Mouse (Mus musculus): ENCODE results near the gene Klf3. TPM values are rescaled to one million over a fixed set of nuclear protein-coding genes. Genes with fewer than 3 reads are reported as not detected.

The Klf3 gene
- polyA plus RNA-seq, 1 experiment from 2014 or later, result 55.2 TPM

- Histone ChIP-seq H3K4me3 (no peak overlapping the region), H3K36me3 (replicated peaks) (no peaks in the 10 kb centered on the region), H3K9me3 (peaks cover 18% of the 10 kb centered on the region; the same call in 1 of the 2 replicates), H3K27me3 (replicated peaks; ENCODE audit: low read depth, poor library complexity, severe bottlenecking) (no peaks in the 10 kb centered on the region), H3K4me1 (peaks cover 7% of the 10 kb centered on the region), H3K27ac (replicated peaks) (no peak overlapping the region; the same call in 1 of the 2 replicates)
- no peak for DNase-seq (ENCODE audit: low spot score)
- 67% methylated on average over 5 of the region's 5 CpGs for WGBS
Observed at GRCm38 (mm10) chr5:64852656-64853398, 49.6 kb downstream of the Klf3 start.

- Histone ChIP-seq H3K27ac (replicated peaks) (no peak overlapping the region), H3K36me3 (replicated peaks) (no peaks in the 10 kb centered on the region), H3K4me1 (peaks cover 7% of the 10 kb centered on the region), H3K9me3 (peaks cover 18% of the 10 kb centered on the region; the same call in 1 of the 2 replicates), H3K27me3 (replicated peaks; ENCODE audit: low read depth, poor library complexity, severe bottlenecking) (no peaks in the 10 kb centered on the region), H3K4me3 (no peak overlapping the region)
- WGBS, result 91% methylated on average over 5 of the region's 5 CpGs
- DNase-seq (ENCODE audit: low spot score), result no peak
Observed at GRCm38 (mm10) chr5:64853421-64853820, 50.2 kb downstream of the Klf3 start.

- Histone ChIP-seq H3K27me3 (replicated peaks; ENCODE audit: low read depth, poor library complexity, severe bottlenecking) (no peaks in the 10 kb centered on the region), H3K4me1 (peaks cover 7% of the 10 kb centered on the region), H3K9me3 (peaks cover 13% of the 10 kb centered on the region; the same call in 1 of the 2 replicates), H3K27ac (replicated peaks) (no peak overlapping the region), H3K36me3 (replicated peaks) (no peaks in the 10 kb centered on the region), H3K4me3 (no peak overlapping the region)
- no peak for DNase-seq (ENCODE audit: low spot score)
Observed at GRCm38 (mm10) chr5:64855199-64855598, 52.0 kb downstream of the Klf3 start.

GRCm38 (mm10) chr5:64860900-64861470 is 57.8 kb downstream of the Klf3 start:
- Histone ChIP-seq H3K9me3 (peaks cover 2% of the 10 kb centered on the region; the same call in 1 of the 2 replicates), H3K27me3 (replicated peaks; ENCODE audit: low read depth, poor library complexity, severe bottlenecking) (no peaks in the 10 kb centered on the region), H3K4me1 (peaks cover 26% of the 10 kb centered on the region), H3K36me3 (replicated peaks) (no peaks in the 10 kb centered on the region), H3K27ac (replicated peaks) (peak overlapping the region; percentile 68; the same call in 1 of the 2 replicates), H3K4me3 (no peak overlapping the region)
- 54% methylated on average over 5 of the region's 5 CpGs for WGBS
- peak; percentile 18 for DNase-seq (ENCODE audit: low spot score)

GRCm38 (mm10) chr5:64861471-64862199 is 58.4 kb downstream of the Klf3 start:
- Histone ChIP-seq H3K27ac (replicated peaks) (peak overlapping the region; percentile 68), H3K36me3 (replicated peaks) (no peaks in the 10 kb centered on the region)

GRCm38 (mm10) chr5:64862269-64862668 is 59.1 kb downstream of the Klf3 start:
- H3K27ac ChIP-seq (replicated peaks), result 0 out of 2 replicates have a peak overlapping the region, but pooled peaks have one; percentile 19
- H3K27me3 ChIP-seq (replicated peaks; ENCODE audit: low read depth, poor library complexity, severe bottlenecking), result no peaks in the 10 kb centered on the region
- H3K9me3 ChIP-seq, result no peaks in the 10 kb centered on the region
- 89% methylated on average over 9 of the region's 9 CpGs for WGBS
- H3K4me3 ChIP-seq, result no peak overlapping the region
- no peaks in the 10 kb centered on the region for H3K36me3 ChIP-seq (replicated peaks)
- peaks cover 30% of the 10 kb centered on the region for H3K4me1 ChIP-seq
- no peak for DNase-seq (ENCODE audit: low spot score)

More at GRCm38 (mm10) chr5:64861471-64862199, 58.4 kb downstream of the Klf3 start:
- no peaks in the 10 kb centered on the region for H3K9me3 ChIP-seq
- no peak for DNase-seq (ENCODE audit: low spot score)
- peaks cover 30% of the 10 kb centered on the region for H3K4me1 ChIP-seq
- H3K27me3 ChIP-seq (replicated peaks; ENCODE audit: low read depth, poor library complexity, severe bottlenecking), result no peaks in the 10 kb centered on the region
- WGBS, result 64% methylated on average over 17 of the region's 17 CpGs
- H3K4me3 ChIP-seq, result no peak overlapping the region

- Histone ChIP-seq H3K36me3 (replicated peaks) (no peaks in the 10 kb centered on the region), H3K27me3 (replicated peaks; ENCODE audit: low read depth, poor library complexity, severe bottlenecking) (no peaks in the 10 kb centered on the region), H3K27ac (replicated peaks) (peak overlapping the region; percentile 57), H3K4me3 (no peak overlapping the region), H3K9me3 (peaks cover 4% of the 10 kb centered on the region; the same call in 1 of the 2 replicates), H3K4me1 (peaks cover 30% of the 10 kb centered on the region)
- DNase-seq (ENCODE audit: low spot score), result peak; percentile 38
- WGBS, result 45% methylated on average over 4 of the region's 4 CpGs
Observed at GRCm38 (mm10) chr5:64864699-64865108, 61.5 kb downstream of the Klf3 start.

GRCm38 (mm10) chr5:64865219-64865964 is 62.2 kb downstream of the Klf3 start:
- no peaks in the 10 kb centered on the region for H3K27me3 ChIP-seq (replicated peaks; ENCODE audit: low read depth, poor library complexity, severe bottlenecking)
- no peaks in the 10 kb centered on the region for H3K36me3 ChIP-seq (replicated peaks)
- 76% methylated on average over 12 of the region's 12 CpGs for WGBS
- H3K4me3 ChIP-seq, result no peak overlapping the region
- peaks cover 30% of the 10 kb centered on the region for H3K4me1 ChIP-seq
- no peak for DNase-seq (ENCODE audit: low spot score)
- H3K27ac ChIP-seq (replicated peaks), result peak overlapping the region; percentile 57
- H3K9me3 ChIP-seq, result peaks cover 4% of the 10 kb centered on the region; the same call in 1 of the 2 replicates

- peak overlapping the region; percentile 49; the same call in 1 of the 2 replicates for H3K27ac ChIP-seq (replicated peaks)
- peak; percentile 72 for DNase-seq (ENCODE audit: low spot score)
Observed at GRCm38 (mm10) chr5:64866331-64867050, 63.3 kb downstream of the Klf3 start.

GRCm38 (mm10) chr5:64867124-64867523 is 63.9 kb downstream of the Klf3 start:
- Histone ChIP-seq H3K27me3 (replicated peaks; ENCODE audit: low read depth, poor library complexity, severe bottlenecking) (no peaks in the 10 kb centered on the region), H3K9me3 (peaks cover 4% of the 10 kb centered on the region; the same call in 1 of the 2 replicates), H3K36me3 (replicated peaks) (no peaks in the 10 kb centered on the region), H3K4me1 (peaks cover 15% of the 10 kb centered on the region), H3K27ac (replicated peaks) (no peak overlapping the region), H3K4me3 (no peak overlapping the region)
- WGBS, result 76% methylated on average over 9 of the region's 9 CpGs
- DNase-seq (ENCODE audit: low spot score), result no peak

More at GRCm38 (mm10) chr5:64866331-64867050, 63.3 kb downstream of the Klf3 start:
- Histone ChIP-seq H3K4me3 (no peak overlapping the region), H3K9me3 (peaks cover 4% of the 10 kb centered on the region; the same call in 1 of the 2 replicates), H3K27me3 (replicated peaks; ENCODE audit: low read depth, poor library complexity, severe bottlenecking) (no peaks in the 10 kb centered on the region), H3K36me3 (replicated peaks) (no peaks in the 10 kb centered on the region), H3K4me1 (peaks cover 22% of the 10 kb centered on the region)
- WGBS, result 42% methylated on average over 5 of the region's 5 CpGs

- DNase-seq (ENCODE audit: low spot score), result no peak
- no peaks in the 10 kb centered on the region for H3K36me3 ChIP-seq (replicated peaks)
- H3K4me1 ChIP-seq, result peaks cover 15% of the 10 kb centered on the region
- peaks cover 4% of the 10 kb centered on the region; the same call in 1 of the 2 replicates for H3K9me3 ChIP-seq
- WGBS, result 90% methylated on average over 5 of the region's 5 CpGs
- H3K4me3 ChIP-seq, result no peak overlapping the region
- H3K27me3 ChIP-seq (replicated peaks; ENCODE audit: low read depth, poor library complexity, severe bottlenecking), result no peaks in the 10 kb centered on the region
- H3K27ac ChIP-seq (replicated peaks), result no peak overlapping the region
Observed at GRCm38 (mm10) chr5:64867551-64867950, 64.4 kb downstream of the Klf3 start.
